Mouse (Mus musculus): ENCODE measurements around the gene Zzz3.

Gene Zzz3

GRCm38 (mm10) chr3:152395350-152396277 lies at the start of gene Zzz3:
Gene Zzz3 (plus strand): TSS chr3:152395473.
- peak; percentile 92 for DNase-seq (ENCODE audit: extremely low read depth, insufficient read length, low spot score)

GRCm38 (mm10) chr3:152345732-152346632 lies 49.3 kb upstream of the Zzz3 start, which contains the start of gene Usp33:
Gene Usp33 (plus strand): TSS chr3:152346478.
- DNase-seq (ENCODE audit: extremely low read depth, insufficient read length, low spot score) = peak; percentile 94

- DNase-seq (ENCODE audit: extremely low read depth, insufficient read length, low spot score) = peak; percentile 59
Observed at GRCm38 (mm10) chr3:152346633-152347141, 48.6 kb upstream of the Zzz3 start.

GRCm38 (mm10) chr3:152347227-152347626 lies 48.0 kb upstream of the Zzz3 start:
- no peak for DNase-seq (ENCODE audit: extremely low read depth, insufficient read length, low spot score)

- DNase-seq (ENCODE audit: extremely low read depth, insufficient read length, low spot score) = no peak
Observed at GRCm38 (mm10) chr3:152348011-152348830, 47.1 kb upstream of the Zzz3 start.

GRCm38 (mm10) chr3:152350431-152350830 lies 44.8 kb upstream of the Zzz3 start:
- no peak for DNase-seq (ENCODE audit: extremely low read depth, insufficient read length, low spot score)

GRCm38 (mm10) chr3:152350966-152351365 lies 44.3 kb upstream of the Zzz3 start:
- DNase-seq (ENCODE audit: extremely low read depth, insufficient read length, low spot score) = no peak

GRCm38 (mm10) chr3:152352289-152352688 lies 43.0 kb upstream of the Zzz3 start:
- no peak for DNase-seq (ENCODE audit: extremely low read depth, insufficient read length, low spot score)

- DNase-seq (ENCODE audit: extremely low read depth, insufficient read length, low spot score) = no peak
Observed at GRCm38 (mm10) chr3:152353434-152354177, 41.7 kb upstream of the Zzz3 start.

- DNase-seq (ENCODE audit: extremely low read depth, insufficient read length, low spot score) = no peak
Observed at GRCm38 (mm10) chr3:152355361-152355760, 39.9 kb upstream of the Zzz3 start.

GRCm38 (mm10) chr3:152356751-152357150 lies 38.5 kb upstream of the Zzz3 start:
- DNase-seq (ENCODE audit: extremely low read depth, insufficient read length, low spot score) = no peak

GRCm38 (mm10) chr3:152359151-152359550 lies 36.1 kb upstream of the Zzz3 start:
- DNase-seq (ENCODE audit: extremely low read depth, insufficient read length, low spot score) = no peak

GRCm38 (mm10) chr3:152364181-152364580 lies 31.1 kb upstream of the Zzz3 start:
- DNase-seq (ENCODE audit: extremely low read depth, insufficient read length, low spot score) = no peak

- DNase-seq (ENCODE audit: extremely low read depth, insufficient read length, low spot score) = no peak
Observed at GRCm38 (mm10) chr3:152376063-152376462, 19.2 kb upstream of the Zzz3 start.

GRCm38 (mm10) chr3:152384106-152384505 lies 11.2 kb upstream of the Zzz3 start:
- no peak for DNase-seq (ENCODE audit: extremely low read depth, insufficient read length, low spot score)

GRCm38 (mm10) chr3:152396278-152396987 lies 1.2 kb downstream of the Zzz3 start:
- DNase-seq (ENCODE audit: extremely low read depth, insufficient read length, low spot score) = peak; percentile 97

- no peak for DNase-seq (ENCODE audit: extremely low read depth, insufficient read length, low spot score)
Observed at GRCm38 (mm10) chr3:152396988-152397314, 1.7 kb downstream of the Zzz3 start.

- DNase-seq (ENCODE audit: extremely low read depth, insufficient read length, low spot score) = no peak
Observed at GRCm38 (mm10) chr3:152397335-152397940, 2.2 kb downstream of the Zzz3 start.

- no peak for DNase-seq (ENCODE audit: extremely low read depth, insufficient read length, low spot score)
Observed at GRCm38 (mm10) chr3:152400441-152400840, 5.2 kb downstream of the Zzz3 start.
